Mouse (Mus musculus) gastrocnemius, postnatal 10 days (tissue): ENCODE measurements around the gene Thumpd3. TPM values are rescaled to one million over a fixed set of nuclear protein-coding genes. Genes with fewer than 3 reads are reported as not detected.

Experiments
- DNase-seq: peaks from one replicate; pipeline ENCODE4 v3.0.0; 2021; ENCODE audit warnings: mixed read lengths
- total RNA-seq, 2 experiments: library from RNA; stranded (reverse); gene quantifications; 2 replicates each; pipeline ENCODE4 v1.2.3; 2021

Thumpd3 gene
- total RNA-seq, 2 experiments from 2014 or later: 16.9 to 17.0 TPM

GRCm38 (mm10) chr6:113078031-113078721 lies 32.2 kb downstream of the Thumpd3 start:
- DNase-seq: peak; percentile 16

GRCm38 (mm10) chr6:113079492-113079891 lies 33.5 kb downstream of the Thumpd3 start:
- DNase-seq: peak; percentile 24

- no peak for DNase-seq
Measured at GRCm38 (mm10) chr6:113082229-113082628, 36.2 kb downstream of the Thumpd3 start.

- no peak for DNase-seq
Measured at GRCm38 (mm10) chr6:113084590-113084989, 38.6 kb downstream of the Thumpd3 start.

GRCm38 (mm10) chr6:113093206-113093605 lies 47.2 kb downstream of the Thumpd3 start:
- no peak for DNase-seq

GRCm38 (mm10) chr6:113095547-113095946 lies 49.5 kb downstream of the Thumpd3 start:
- no peak for DNase-seq

GRCm38 (mm10) chr6:113097662-113098061 lies 51.6 kb downstream of the Thumpd3 start:
- DNase-seq: no peak

GRCm38 (mm10) chr6:113099640-113100289 lies 53.7 kb downstream of the Thumpd3 start:
- DNase-seq: peak; percentile 80

GRCm38 (mm10) chr6:113102541-113102940 lies 56.5 kb downstream of the Thumpd3 start:
- DNase-seq: no peak

GRCm38 (mm10) chr6:113103765-113104164 lies 57.7 kb downstream of the Thumpd3 start:
- peak; percentile 19 for DNase-seq

- DNase-seq: no peak
Measured at GRCm38 (mm10) chr6:113109378-113109777, 63.4 kb downstream of the Thumpd3 start.

- DNase-seq: no peak
Measured at GRCm38 (mm10) chr6:113109956-113110355, 63.9 kb downstream of the Thumpd3 start.

Other genes starting within 250 kb of the Thumpd3 start
- 10 to 100 TPM in 1 of 2 experiments, 1 to 10 TPM in 1; 7.8 to 12.4 TPM for gene Srgap3, start 99.0 kb upstream of the Thumpd3 start, total RNA-seq
- gene Setd5, start 31.1 kb downstream of the Thumpd3 start, total RNA-seq: 10 to 100 TPM; 54.8 to 82.3 TPM
- under 1 TPM; 0.75 to 0.81 TPM for gene Lhfpl4, start 149.2 kb downstream of the Thumpd3 start, total RNA-seq
- gene Mtmr14, start 191.6 kb downstream of the Thumpd3 start, total RNA-seq: 10 to 100 TPM; 11.9 to 13.2 TPM
- under 1 TPM in 1 of 2 experiments, not detected in 1; 0.23 TPM for gene Cpne9, start 236.1 kb downstream of the Thumpd3 start, total RNA-seq